Mouse (Mus musculus) neutrophil, adult 65 days (primary cell): ENCODE results near the gene Chdh. TPM values are rescaled to one million over a fixed set of nuclear protein-coding genes. Genes with fewer than 3 reads are reported as not detected.

ENCODE experiments used
- total RNA-seq: library from RNA; stranded (reverse); gene quantifications from 2 replicates; pipeline ENCODE4 v1.2.4, GENCODE M21; 2023

The Chdh gene
- total RNA-seq, result 7.6 and 9.3 TPM in 2 replicates

GRCm38 (mm10) chr14:30008733-30009575 is at the start of gene Chdh, which contains the start of gene Il17rb:
Gene Chdh, plus strand, starts transcription at chr14:30009023.
Gene Il17rb, minus strand, starts transcription at chr14:30008896.

DNA sequence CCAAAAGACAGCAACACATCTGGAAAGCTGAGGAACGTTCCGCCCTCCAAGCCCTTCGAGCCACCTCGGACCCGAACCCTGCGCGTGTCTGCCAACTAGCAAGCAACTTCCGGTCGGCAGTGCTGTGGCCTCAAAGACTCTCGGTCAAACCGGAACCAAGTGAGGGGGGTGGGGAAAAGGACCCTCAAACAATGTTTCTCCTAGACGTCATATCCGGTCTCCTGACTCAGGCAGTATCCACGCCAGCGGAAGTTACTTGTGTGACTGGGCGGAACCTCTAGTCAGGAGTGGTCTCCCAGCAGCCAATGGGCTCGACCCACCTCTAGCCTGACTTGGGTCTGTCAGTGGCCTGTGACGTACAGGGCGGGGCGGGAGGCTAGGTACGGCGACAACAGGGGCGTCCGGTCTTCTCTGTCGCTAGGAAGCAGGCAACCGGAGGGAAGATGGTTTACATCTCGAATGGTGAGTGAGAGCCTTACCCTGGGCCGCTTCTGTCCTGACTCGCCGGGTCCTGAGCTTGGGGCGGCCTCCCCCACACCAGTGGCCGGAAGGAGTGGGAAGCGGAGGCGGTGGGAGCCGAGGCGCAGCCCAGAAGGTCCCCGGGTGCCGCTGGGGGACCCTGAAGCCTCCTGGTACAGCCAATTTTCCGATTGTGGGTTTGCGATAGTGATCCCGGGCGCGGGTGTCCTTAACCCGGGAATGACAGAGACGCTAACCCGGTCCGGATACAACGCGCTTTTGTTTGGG is 40.6 kb upstream of the Chdh start, which contains the start of gene Selenok:
TSS of gene Selenok (plus strand) at position 234 of the 747 bp plus-strand sequence.

DNA sequence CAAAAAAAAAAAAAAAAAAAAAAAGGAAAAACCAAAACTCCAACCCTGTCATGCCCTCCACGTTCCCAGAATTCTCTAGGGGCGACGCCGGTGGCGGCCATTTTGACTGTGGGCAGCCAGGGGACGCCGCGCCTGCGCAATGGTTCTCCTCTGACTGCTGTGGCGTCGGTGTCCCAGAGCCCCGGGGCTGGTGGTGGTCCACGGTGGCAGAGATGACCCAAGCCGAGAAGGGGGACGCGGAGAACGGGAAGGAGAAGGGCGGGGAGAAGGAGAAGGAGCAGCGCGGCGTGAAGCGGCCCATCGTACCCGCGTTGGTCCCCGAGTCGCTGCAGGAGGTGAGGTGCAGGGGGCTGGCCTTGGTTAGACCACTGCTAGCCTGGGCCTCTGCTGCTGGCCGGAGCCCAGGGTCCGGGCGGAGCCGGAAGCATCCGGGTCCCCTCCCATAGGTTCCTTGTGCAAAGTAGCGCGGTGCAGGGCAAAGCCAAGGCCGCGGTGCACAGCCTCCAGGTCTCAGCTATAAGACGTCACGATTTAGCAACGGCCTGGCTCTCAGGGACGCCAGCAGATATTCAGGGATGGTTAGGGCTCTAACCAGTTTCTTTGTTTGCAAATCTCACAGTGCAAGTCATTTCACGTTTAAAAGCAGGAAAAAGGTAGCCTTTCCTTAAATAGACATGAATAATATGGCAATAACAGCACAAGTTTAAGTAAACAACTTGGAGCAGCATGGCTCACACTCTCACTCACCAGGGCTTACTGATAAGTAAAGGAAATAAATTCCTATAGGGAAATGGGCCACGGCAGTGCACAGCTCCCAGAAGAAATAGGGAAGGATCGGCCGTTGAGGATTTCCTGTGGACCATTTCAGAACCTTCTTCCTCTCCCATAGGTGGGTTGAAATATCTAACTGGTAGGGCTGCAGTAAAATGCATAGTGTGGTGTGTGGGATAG is 30.3 kb upstream of the Chdh start, which contains the start of gene Actr8:
TSS of gene Actr8 (plus strand) at position 84 of the 951 bp plus-strand sequence.

Other genes with a start within 250 kb of the Chdh start
- gene Selenok, start 40.7 kb upstream of the Chdh start, total RNA-seq, result 123 and 150 TPM in 2 replicates
- 23.3 and 23.9 TPM in 2 replicates for gene Actr8, start 30.7 kb upstream of the Chdh start, total RNA-seq
- 0.39 and 0.60 TPM in 2 replicates for gene Il17rb, start 127 bp upstream of the Chdh start, total RNA-seq